Mouse (Mus musculus) myocyte (in vitro differentiated cells): ENCODE data around the gene Ldlr. TPM values are rescaled to one million over a fixed set of nuclear protein-coding genes. Genes with fewer than 3 reads are reported as not detected.
"Not testable (repeated sequence)": the region's sequence is repeated elsewhere in the genome, so short reads cannot be mapped to it uniquely, and the experiment has no call there.

Source experiments
- H3K27me3 ChIP-seq: one replicate; pipeline ENCODE4 v1.6.1; 2011; ENCODE audit not compliant: control insufficient read depth, insufficient read depth, insufficient read length
- H3K36me3 ChIP-seq: one replicate; pipeline ENCODE4 v1.6.1; 2011; ENCODE audit not compliant: control insufficient read depth, insufficient read depth
- H3K4me2 ChIP-seq: one replicate; pipeline ENCODE4 v1.6.1; 2011; ENCODE audit warnings: low read depth, control low read depth
- H3K4me3 ChIP-seq: one replicate; pipeline ENCODE4 v1.5.1; 2011; ENCODE audit warnings: mild to moderate bottlenecking, control low read depth, moderate library complexity
- H3K79me2 ChIP-seq: one replicate; pipeline ENCODE4 v1.6.1; 2011; ENCODE audit not compliant: control insufficient read depth, insufficient read depth
- H3ac ChIP-seq: one replicate; pipeline ENCODE4 v1.6.1; 2011; ENCODE audit not compliant: control insufficient read depth, insufficient read length
- CEBPB ChIP-seq: IDR thresholded peaks from 2 replicates; pipeline ENCODE4 v1.6.1; 2011; ENCODE audit warnings: mild to moderate bottlenecking, moderate library complexity; ENCODE audit not compliant: poor library complexity, insufficient read depth, severe bottlenecking
- E2F4 ChIP-seq: IDR thresholded peaks from one replicate; pipeline ENCODE4 v1.6.1; 2011; ENCODE audit warnings: mild to moderate bottlenecking, control low read depth, moderate library complexity; ENCODE audit not compliant: insufficient read depth
- MAX ChIP-seq: IDR thresholded peaks from one replicate; pipeline ENCODE4 v1.6.1; 2011; ENCODE audit warnings: low read depth, mild to moderate bottlenecking, control low read depth
- MYOD1 ChIP-seq, 3 experiments: IDR thresholded peaks; one replicate each; pipeline ENCODE4 v1.6.1; 2011; ENCODE audit warnings: control low read depth in 2 of 3, low read depth in 2 of 3, mild to moderate bottlenecking in 2 of 3, moderate library complexity in 1 of 3; ENCODE audit not compliant: insufficient read length in 2 of 3, control insufficient read depth in 1 of 3
- MYOG ChIP-seq, 3 experiments: IDR thresholded peaks; one replicate each; pipeline ENCODE4 v1.6.1; 2011; ENCODE audit warnings: control low read depth in 2 of 3, low read depth in 2 of 3, mild to moderate bottlenecking in 2 of 3; ENCODE audit not compliant: insufficient read length in 2 of 3, control insufficient read depth in 1 of 3, insufficient read depth in 1 of 3
- POLR2A ChIP-seq: IDR thresholded peaks from one replicate; pipeline ENCODE4 v1.6.1; 2011; ENCODE audit warnings: low read depth, mild to moderate bottlenecking, control low read depth, moderate library complexity; ENCODE audit not compliant: insufficient read length
- POLR2AphosphoS2 ChIP-seq: IDR thresholded peaks from one replicate; pipeline ENCODE4 v1.6.1; 2011; ENCODE audit warnings: low read depth, control low read depth; ENCODE audit not compliant: insufficient read length
- REST ChIP-seq: IDR thresholded peaks from one replicate; pipeline ENCODE4 v1.6.1; 2011; ENCODE audit warnings: mild to moderate bottlenecking, control low read depth, moderate library complexity; ENCODE audit not compliant: insufficient read depth, insufficient read length
- SRF ChIP-seq: IDR thresholded peaks from one replicate; pipeline ENCODE4 v1.6.1; 2011; ENCODE audit warnings: low read depth; ENCODE audit not compliant: control insufficient read depth, insufficient read length
- TCF12 ChIP-seq: IDR thresholded peaks from one replicate; pipeline ENCODE4 v1.6.1; 2011; ENCODE audit warnings: mild to moderate bottlenecking, control low read depth; ENCODE audit not compliant: poor library complexity, insufficient read depth, severe bottlenecking
- TCF3 ChIP-seq: IDR thresholded peaks from one replicate; pipeline ENCODE4 v1.6.1; 2011; ENCODE audit warnings: low read depth, control low read depth; ENCODE audit not compliant: insufficient read length
- USF1 ChIP-seq: IDR thresholded peaks from one replicate; pipeline ENCODE4 v1.6.1; 2011; ENCODE audit warnings: low read depth, mild to moderate bottlenecking, control low read depth, moderate library complexity
- polyA plus RNA-seq: library from polyadenylated mRNA; unstranded; fragments of >200 nt; fragmentation: generic; extraction: Trizol; gene quantifications from one replicate; pipeline ENCODE4 v1.2.1, GENCODE M21; 2012; ENCODE audit warnings: missing spikeins

The Ldlr gene
- polyA plus RNA-seq, 1 experiment: 106 TPM

- Histone ChIP-seq H3K4me3 (no peak overlapping the region), H3K36me3 (peaks cover 16% of the 10 kb centered on the region), H3K79me2 (peaks cover 84% of the 10 kb centered on the region), H3ac (no peak overlapping the region), H3K27me3 (no peaks in the 10 kb centered on the region), H3K4me2 (peak overlapping the region; percentile 52)
- TF ChIP-seq MYOG (IDR thresholded peaks at IDR 0.05; ENCODE audit: control insufficient read depth in 1 of 3, insufficient read depth in 1 of 3, insufficient read length in 2 of 3, low read depth in 2 of 3) (no peak), USF1 (no peak), TCF12 (no peak), REST (no peak), E2F4 (no peak), CEBPB (no peak), POLR2AphosphoS2 (no peak), TCF3 (no peak)
Observed at GRCm38 (mm10) chr9:21786906-21787305, 63.6 kb downstream of the Ldlr start.

GRCm38 (mm10) chr9:21787654-21788053, 64.4 kb downstream of the Ldlr start:
- peak overlapping the region; percentile 52 for H3K4me2 ChIP-seq
- H3K27me3 ChIP-seq: no peaks in the 10 kb centered on the region
- H3K4me3 ChIP-seq: no peak overlapping the region
- TF ChIP-seq SRF (no peak), MYOG (IDR thresholded peaks at IDR 0.05; ENCODE audit: control insufficient read depth in 1 of 3, insufficient read depth in 1 of 3, insufficient read length in 2 of 3, low read depth in 2 of 3) (no peak), POLR2A (no peak), USF1 (no peak), MYOD1 (IDR thresholded peaks at IDR 0.05; ENCODE audit: control insufficient read depth in 1 of 3, insufficient read length in 2 of 3, low read depth in 2 of 3) (no peak), E2F4 (no peak), TCF3 (no peak), CEBPB (no peak), POLR2AphosphoS2 (no peak)
- H3K79me2 ChIP-seq: peaks cover 84% of the 10 kb centered on the region
- H3K36me3 ChIP-seq: peaks cover 16% of the 10 kb centered on the region
- H3ac ChIP-seq: no peak overlapping the region

GRCm38 (mm10) chr9:21788234-21788633, 65.0 kb downstream of the Ldlr start:
- no peak for TF ChIP-seq TCF12
- no peak for TF ChIP-seq MYOG (IDR thresholded peaks at IDR 0.05; ENCODE audit: control insufficient read depth in 1 of 3, insufficient read depth in 1 of 3, insufficient read length in 2 of 3, low read depth in 2 of 3)
- no peak for TF ChIP-seq SRF
- no peak for TF ChIP-seq POLR2AphosphoS2
- TF ChIP-seq E2F4: no peak
- TF ChIP-seq CEBPB: no peak
- no peak for TF ChIP-seq TCF3
- TF ChIP-seq MYOD1 (IDR thresholded peaks at IDR 0.05; ENCODE audit: control insufficient read depth in 1 of 3, insufficient read length in 2 of 3, low read depth in 2 of 3): no peak
- no peak for TF ChIP-seq REST
- TF ChIP-seq USF1: no peak
- no peak for TF ChIP-seq MAX
- H3K27me3 ChIP-seq: no peaks in the 10 kb centered on the region
- peaks cover 14% of the 10 kb centered on the region for H3K36me3 ChIP-seq
- no peak overlapping the region for H3K4me2 ChIP-seq
- no peak overlapping the region for H3ac ChIP-seq
- H3K79me2 ChIP-seq: peaks cover 83% of the 10 kb centered on the region
- no peak overlapping the region for H3K4me3 ChIP-seq

- H3K36me3 ChIP-seq: peaks cover 17% of the 10 kb centered on the region
- TF ChIP-seq POLR2AphosphoS2: peak; percentile 26
- TF ChIP-seq MYOD1 (IDR thresholded peaks at IDR 0.05; ENCODE audit: control insufficient read depth in 1 of 3, insufficient read length in 2 of 3, low read depth in 2 of 3): peak in 2 of 3 experiments; percentile 71 to 84
- no peak for TF ChIP-seq REST
- TF ChIP-seq MAX: no peak
- TF ChIP-seq CEBPB: no peak
- TF ChIP-seq E2F4: no peak
- peak; percentile 10 for TF ChIP-seq TCF3
- peak; percentile 58 for TF ChIP-seq POLR2A
- TF ChIP-seq TCF12: no peak
- TF ChIP-seq USF1: no peak
- peak; percentile 47 for TF ChIP-seq SRF
- peak; percentile 29 to 86 (median 66) for TF ChIP-seq MYOG (IDR thresholded peaks at IDR 0.05; ENCODE audit: control insufficient read depth in 1 of 3, insufficient read depth in 1 of 3, insufficient read length in 2 of 3, low read depth in 2 of 3)
- peaks cover 69% of the 10 kb centered on the region for H3K79me2 ChIP-seq
- peak overlapping the region; percentile 99 for H3K4me2 ChIP-seq
- H3ac ChIP-seq: no peak overlapping the region
- H3K27me3 ChIP-seq: no peaks in the 10 kb centered on the region
- H3K4me3 ChIP-seq: peak overlapping the region; percentile 17
Observed at GRCm38 (mm10) chr9:21791861-21792260, 68.6 kb downstream of the Ldlr start.

- H3K79me2 ChIP-seq: peaks cover 69% of the 10 kb centered on the region
- H3K27me3 ChIP-seq: no peaks in the 10 kb centered on the region
- no peak overlapping the region for H3ac ChIP-seq
- peaks cover 17% of the 10 kb centered on the region for H3K36me3 ChIP-seq
- peak overlapping the region; percentile 17 for H3K4me3 ChIP-seq
- TF ChIP-seq POLR2A (peak; percentile 36), POLR2AphosphoS2 (peak; percentile 57), TCF12 (peak; percentile 97), MYOG (IDR thresholded peaks at IDR 0.05; ENCODE audit: control insufficient read depth in 1 of 3, insufficient read depth in 1 of 3, insufficient read length in 2 of 3, low read depth in 2 of 3) (peak; percentile 98 to 100 (median 98)), CEBPB (no peak), TCF3 (peak; percentile 96), SRF (no peak), MYOD1 (IDR thresholded peaks at IDR 0.05; ENCODE audit: control insufficient read depth in 1 of 3, insufficient read length in 2 of 3, low read depth in 2 of 3) (peak; percentile 60 to 99 (median 99))
- H3K4me2 ChIP-seq: peak overlapping the region; percentile 99
Observed at GRCm38 (mm10) chr9:21792644-21793043, 69.4 kb downstream of the Ldlr start.

GRCm38 (mm10) chr9:21793507-21793906, 70.2 kb downstream of the Ldlr start:
- not testable (repeated sequence) for H3K27me3 ChIP-seq, H3K4me3 ChIP-seq, H3ac ChIP-seq
- Histone ChIP-seq H3K4me2 (peak overlapping the region; percentile 99), H3K79me2 (peaks cover 63% of the 10 kb centered on the region), H3K36me3 (peaks cover 17% of the 10 kb centered on the region)
